Mouse (Mus musculus) CD4-positive, CD25-positive, alpha-beta regulatory T cell, adult 4 months (primary cell): ENCODE measurements around the gene Tmcc2. TPM values are rescaled to one million over a fixed set of nuclear protein-coding genes. Genes with fewer than 3 reads are reported as not detected.
A peak's percentile ranks its signal among the peaks of the same experiment; 100 is the strongest.
"Not testable (repeated sequence)": the region's sequence is repeated elsewhere in the genome, so short reads cannot be mapped to it uniquely, and the experiment has no call there.

Experiments
- ATAC-seq: one replicate; pipeline ENCODE4 v1.8.0; 2017
- polyA plus RNA-seq, 2 experiments: library from polyadenylated mRNA; unstranded; fragments of 100-300 nt; shearing (Covaris generic); gene quantifications; one replicate each; pipeline ENCODE4 v1.2.1; 2017

The Tmcc2 gene
- polyA plus RNA-seq, 2 experiments from 2014 or later: 1.0 to 1.2 TPM

DNA sequence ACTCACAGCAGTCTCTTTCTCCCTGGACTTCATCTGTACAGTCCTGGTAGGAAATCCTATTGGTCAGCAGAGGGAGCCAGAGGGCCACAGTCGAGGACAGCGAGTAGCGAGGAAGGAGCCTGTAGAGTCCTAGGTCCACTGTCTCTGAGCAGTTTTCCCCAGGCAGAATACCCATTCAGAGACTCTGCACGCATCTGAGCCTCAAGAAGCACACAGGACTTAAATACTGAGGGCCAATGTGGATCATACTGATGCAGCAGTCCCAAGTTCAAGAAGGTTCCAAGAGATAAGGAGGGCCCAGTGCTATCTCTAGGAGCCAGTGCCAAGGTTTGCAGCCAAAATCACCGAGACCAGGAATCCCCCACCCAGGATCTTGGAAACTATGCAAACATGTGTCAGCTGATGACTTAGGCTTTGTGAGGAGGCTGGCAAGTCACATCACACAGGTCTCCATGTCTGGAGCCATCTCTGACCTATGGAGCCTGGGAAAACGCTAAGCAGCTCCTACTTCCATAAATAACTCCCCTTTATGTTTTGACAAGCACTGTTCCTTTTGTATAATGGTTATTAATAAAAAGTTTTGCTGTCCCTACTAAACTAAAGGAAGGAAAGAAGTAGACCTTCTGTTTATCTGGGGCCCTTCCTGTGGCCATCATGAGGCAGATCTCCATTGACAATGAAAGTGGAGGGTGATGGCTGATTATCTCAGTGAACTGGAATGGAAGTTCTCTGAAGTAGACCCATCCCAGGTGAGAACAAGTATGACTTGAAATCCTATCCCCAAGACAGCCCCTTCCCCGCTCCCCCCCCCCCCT, 23.2 kb downstream of the Tmcc2 start:
- ATAC-seq: peak; percentile 80

DNA sequence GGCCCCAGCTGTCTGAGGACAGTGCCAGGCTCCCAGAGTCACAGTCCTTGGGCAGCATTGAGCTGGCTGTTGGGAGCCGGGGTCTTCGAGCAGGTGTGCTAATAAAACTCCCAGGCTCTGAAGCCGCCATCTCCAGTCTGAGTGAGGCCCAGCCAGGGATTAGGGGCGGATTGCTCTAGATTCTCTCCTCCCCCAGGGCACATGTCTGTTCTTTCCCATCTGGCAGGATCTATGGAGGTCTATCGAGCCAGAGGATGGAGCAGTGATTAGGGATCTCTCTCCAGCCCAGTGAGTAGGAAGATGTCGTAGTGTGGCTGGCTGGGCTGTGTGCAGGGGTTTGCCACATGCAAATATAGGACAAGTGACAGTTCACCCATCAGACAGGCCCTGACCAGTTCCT, 24.1 kb downstream of the Tmcc2 start:
- ATAC-seq: no peak

GRCm38 (mm10) chr1:132366235-132366634, 24.8 kb downstream of the Tmcc2 start:
- ATAC-seq: no peak

GRCm38 (mm10) chr1:132365645-132366044, 25.4 kb downstream of the Tmcc2 start:
- ATAC-seq: no peak

GRCm38 (mm10) chr1:132364896-132365557, 26.1 kb downstream of the Tmcc2 start:
- no peak for ATAC-seq

DNA sequence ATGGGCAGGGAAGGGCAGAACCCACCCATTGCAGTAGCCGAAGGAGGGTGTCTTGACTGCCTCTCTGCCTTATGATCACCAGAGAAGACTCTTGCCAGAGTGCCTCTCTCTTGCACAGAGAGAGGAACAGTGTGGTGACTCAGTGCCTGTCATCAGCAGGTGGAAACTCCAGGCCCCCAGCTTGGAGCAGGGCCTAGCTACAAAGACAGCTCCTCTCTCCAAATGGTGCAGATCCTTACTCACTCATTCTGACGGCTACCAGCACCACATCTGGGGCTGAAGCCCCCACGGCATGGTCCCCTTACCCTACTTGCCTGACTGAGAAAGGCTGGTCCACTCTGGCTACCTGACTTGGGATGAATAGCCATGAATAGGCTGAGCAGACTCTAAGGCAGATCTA, 26.7 kb downstream of the Tmcc2 start:
- no peak for ATAC-seq

DNA sequence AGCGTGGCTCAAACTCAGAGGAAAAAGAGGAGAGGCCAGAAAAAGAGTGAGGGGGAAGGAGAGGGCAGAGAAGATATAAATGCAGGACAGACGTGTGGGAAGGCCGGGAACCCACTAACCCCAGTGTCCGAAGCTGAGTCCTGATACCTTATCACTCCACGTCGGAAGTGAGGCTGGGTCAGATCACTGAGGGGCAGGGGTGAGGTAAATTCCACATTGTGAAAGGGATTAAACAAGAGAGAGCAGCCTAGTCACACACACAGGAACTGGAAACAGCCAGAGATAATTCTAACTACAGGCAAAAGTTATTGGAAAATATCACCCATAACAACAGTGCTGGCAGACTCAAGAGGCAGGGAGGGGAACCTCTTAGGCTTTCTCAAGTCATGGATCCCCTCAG, 29.1 kb downstream of the Tmcc2 start:
- ATAC-seq: no peak

DNA sequence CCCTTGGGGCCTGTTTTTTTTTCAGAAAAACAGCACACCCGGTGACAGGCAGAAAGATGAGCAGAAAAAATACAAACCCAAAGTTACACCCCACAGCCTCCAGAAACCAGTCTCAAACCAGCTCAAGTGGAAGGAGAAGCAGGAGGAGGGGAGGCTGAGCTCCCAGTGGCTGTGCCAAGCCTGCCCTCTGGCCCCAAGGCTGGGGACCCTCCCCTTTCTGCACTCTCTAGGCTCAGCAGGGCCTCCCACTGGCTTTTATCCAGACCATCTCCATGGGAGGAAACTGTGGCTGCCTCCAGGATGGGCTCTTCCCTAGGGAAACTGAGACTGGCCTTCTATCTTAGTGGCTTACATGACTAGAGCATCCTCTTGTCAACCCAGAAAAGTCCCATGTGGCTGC, 34.2 kb downstream of the Tmcc2 start:
- ATAC-seq: no peak

DNA sequence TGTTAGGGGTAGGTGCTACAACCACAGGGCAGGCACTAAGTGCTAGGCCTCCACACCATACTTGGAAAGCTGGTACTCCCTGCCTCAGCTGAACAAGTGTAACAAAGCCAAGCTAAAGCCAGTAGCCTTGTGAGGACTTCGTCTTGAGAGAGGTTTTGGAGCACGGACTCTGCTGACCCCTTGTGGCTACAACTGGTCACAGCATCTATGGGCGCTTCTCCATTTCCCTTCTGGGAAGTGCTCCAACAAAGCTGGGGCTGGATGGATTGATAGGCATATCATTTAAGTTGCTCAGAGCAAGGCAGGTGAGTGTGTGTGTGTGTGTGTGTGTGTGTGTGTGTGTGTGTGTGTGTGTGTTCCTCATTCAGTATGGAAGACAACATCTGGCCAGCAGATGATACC, 35.2 kb downstream of the Tmcc2 start:
- ATAC-seq: peak; percentile 96

DNA sequence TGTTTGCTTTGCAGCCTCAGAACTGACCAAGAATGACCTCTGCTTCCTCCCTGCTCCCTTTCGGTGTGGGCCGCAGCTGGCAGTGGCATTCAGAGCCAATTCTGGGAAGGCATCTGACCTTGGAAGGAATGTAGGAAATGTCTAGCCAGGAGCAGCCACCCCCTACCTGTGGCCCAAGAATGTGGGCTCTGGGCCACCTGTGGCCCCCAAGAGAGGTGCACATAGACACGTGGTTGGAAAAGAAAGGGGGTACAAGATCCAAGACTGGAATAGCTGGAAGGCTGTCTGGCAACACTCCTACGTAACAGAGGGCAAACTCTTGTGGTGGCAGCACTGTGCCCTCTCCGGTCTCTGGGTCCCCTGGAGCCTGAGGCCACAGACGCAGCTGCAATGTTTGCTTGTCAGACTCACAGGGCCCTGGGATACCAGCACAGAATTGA, 35.9 kb downstream of the Tmcc2 start:
- ATAC-seq: no peak

- no peak for ATAC-seq
These were observed 36.8 kb downstream of the Tmcc2 start for GRCm38 (mm10) chr1:132354234-132354633.

- no peak for ATAC-seq
These were observed 37.7 kb downstream of the Tmcc2 start for GRCm38 (mm10) chr1:132353389-132353788.

GRCm38 (mm10) chr1:132351058-132351457, 40.0 kb downstream of the Tmcc2 start:
- ATAC-seq: no peak

GRCm38 (mm10) chr1:132349601-132350000, 41.5 kb downstream of the Tmcc2 start:
- ATAC-seq: not testable (repeated sequence)

GRCm38 (mm10) chr1:132349049-132349448, 42.0 kb downstream of the Tmcc2 start:
- not testable (repeated sequence) for ATAC-seq

DNA sequence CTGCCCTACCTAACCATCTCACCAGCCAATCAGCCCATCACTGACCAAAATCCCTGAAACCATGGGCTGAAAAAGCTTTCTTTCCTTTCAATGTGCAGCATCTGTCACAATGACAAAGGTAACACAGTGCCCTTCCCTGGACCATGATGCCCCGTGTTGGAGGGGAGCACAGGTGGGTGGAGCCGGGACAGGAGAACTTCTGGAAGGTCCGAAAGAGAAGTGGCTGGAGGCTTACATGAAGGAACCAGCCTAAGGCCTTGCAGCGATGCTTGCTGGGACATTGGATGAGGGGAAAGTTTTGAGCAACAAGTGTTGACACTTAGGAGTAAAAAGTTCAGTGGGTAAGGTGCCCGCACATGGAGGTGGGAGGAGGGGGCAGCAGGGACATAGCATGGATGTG, 42.7 kb downstream of the Tmcc2 start:
- ATAC-seq: no peak

GRCm38 (mm10) chr1:132346951-132347350, 44.1 kb downstream of the Tmcc2 start:
- ATAC-seq: no peak

GRCm38 (mm10) chr1:132346134-132346851, 44.8 kb downstream of the Tmcc2 start:
- ATAC-seq: no peak

GRCm38 (mm10) chr1:132345514-132345913, 45.6 kb downstream of the Tmcc2 start:
- ATAC-seq: no peak

DNA sequence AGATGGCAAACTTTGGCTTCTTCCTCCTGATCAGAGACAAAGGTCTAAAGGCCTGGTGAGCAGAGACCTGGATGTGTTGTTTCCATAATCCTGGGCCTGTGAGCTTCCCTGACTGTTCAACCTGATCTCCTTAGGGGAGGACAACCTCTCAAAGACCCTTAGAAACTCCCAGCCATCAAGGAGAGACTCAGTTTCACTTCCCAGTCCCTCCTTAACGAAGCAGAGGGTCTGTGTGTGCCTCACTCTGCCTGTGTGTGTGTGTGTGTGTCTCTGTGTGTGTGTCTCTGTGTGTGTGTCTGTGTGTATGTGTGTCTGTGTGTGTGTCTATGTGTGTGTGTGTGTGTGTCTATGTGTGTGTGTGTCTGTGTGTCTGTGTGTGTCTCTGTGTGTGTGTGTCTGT, 47.4 kb downstream of the Tmcc2 start:
- no peak for ATAC-seq

GRCm38 (mm10) chr1:132343191-132343590, 47.9 kb downstream of the Tmcc2 start:
- no peak for ATAC-seq

DNA sequence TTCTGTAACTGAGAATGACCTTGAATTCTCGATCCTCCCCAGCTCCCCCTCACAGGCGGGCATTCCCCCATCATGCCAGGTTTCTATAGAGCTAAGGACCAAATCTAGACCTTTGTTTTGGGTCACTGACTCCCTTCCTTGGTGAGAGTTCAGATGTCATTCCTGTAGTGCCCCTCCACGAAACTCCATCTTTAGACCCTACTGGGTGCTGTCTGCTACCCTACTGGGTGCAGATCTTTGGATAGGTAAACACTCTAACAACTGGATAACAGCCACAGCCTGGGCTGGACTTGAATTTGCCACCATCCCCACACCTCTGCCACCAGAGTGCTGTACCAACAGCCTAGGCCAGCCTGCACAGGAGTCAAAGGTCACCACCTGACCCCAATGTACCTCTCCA, 48.6 kb downstream of the Tmcc2 start:
- ATAC-seq: no peak

- peak; percentile 98 for ATAC-seq
These were observed 49.2 kb downstream of the Tmcc2 start for GRCm38 (mm10) chr1:132341731-132342501.
